Mouse (Mus musculus): ENCODE data around the gene Galnt11. TPM values are rescaled to one million over a fixed set of nuclear protein-coding genes. Genes with fewer than 3 reads are reported as not detected.
"Not testable (repeated sequence)": the region's sequence is repeated elsewhere in the genome, so short reads cannot be mapped to it uniquely, and the experiment has no call there.

The Galnt11 gene
- 1.8 TPM in 1 of 2 replicates, not detected in the other for polyA plus RNA-seq (2012; ENCODE audit: insufficient read depth, low replicate concordance)

GRCm38 (mm10) chr5:25221604-25222003 is at the start of gene Galnt11:
Galnt11 (plus strand) TSS chr5:25221904.
- peaks cover 12% of the 10 kb centered on the region for H3K27me3 ChIP-seq (replicated peaks)
- H3K9me3 ChIP-seq = no peaks in the 10 kb centered on the region
- peak within 1 kb of the TSS; percentile 94 for H3K4me3 ChIP-seq (replicated peaks)
- peaks cover 5% of the 10 kb centered on the region for H3K36me3 ChIP-seq (replicated peaks; ENCODE audit: low read length)
- TF ChIP-seq GATA1 (IDR thresholded peaks at IDR 0.05; ENCODE audit: borderline replicate concordance, low read length) (no peak), FLI1 (IDR thresholded peaks at IDR 0.05; ENCODE audit: low read length) (no peak)
- H3K4me1 ChIP-seq = peaks cover 11% of the 10 kb centered on the region; the same call in 1 of the 2 replicates

- not testable (repeated sequence) for H3K4me1 ChIP-seq; H3K36me3 ChIP-seq (replicated peaks; ENCODE audit: low read length); H3K27me3 ChIP-seq (replicated peaks); H3K4me3 ChIP-seq (replicated peaks)
- H3K9me3 ChIP-seq = peaks cover 27% of the 10 kb centered on the region
Observed at GRCm38 (mm10) chr5:25177937-25178336, 43.8 kb upstream of the Galnt11 start.

GRCm38 (mm10) chr5:25178543-25178942 is 43.2 kb upstream of the Galnt11 start:
- H3K4me1 ChIP-seq; H3K36me3 ChIP-seq (replicated peaks; ENCODE audit: low read length); H3K4me3 ChIP-seq (replicated peaks); H3K27me3 ChIP-seq (replicated peaks): not testable (repeated sequence)
- H3K9me3 ChIP-seq = peaks cover 21% of the 10 kb centered on the region

- H3K4me3 ChIP-seq (replicated peaks) = no peak overlapping the region
- peaks cover 7% of the 10 kb centered on the region for H3K27me3 ChIP-seq (replicated peaks)
- H3K36me3 ChIP-seq (replicated peaks; ENCODE audit: low read length) = no peaks in the 10 kb centered on the region
- peaks cover 13% of the 10 kb centered on the region for H3K9me3 ChIP-seq
- H3K4me1 ChIP-seq = no peaks in the 10 kb centered on the region
- no peak for TF ChIP-seq GATA1 (IDR thresholded peaks at IDR 0.05; ENCODE audit: borderline replicate concordance, low read length)
- no peak for TF ChIP-seq FLI1 (IDR thresholded peaks at IDR 0.05; ENCODE audit: low read length)
Observed at GRCm38 (mm10) chr5:25179284-25179683, 42.4 kb upstream of the Galnt11 start.

GRCm38 (mm10) chr5:25179936-25180488 is 41.7 kb upstream of the Galnt11 start:
- no peak for TF ChIP-seq FLI1 (IDR thresholded peaks at IDR 0.05; ENCODE audit: low read length)
- H3K4me3 ChIP-seq (replicated peaks) = peak overlapping the region; percentile 44
- H3K36me3 ChIP-seq (replicated peaks; ENCODE audit: low read length) = no peaks in the 10 kb centered on the region
- peaks cover 8% of the 10 kb centered on the region for H3K27me3 ChIP-seq (replicated peaks)
- peaks cover 10% of the 10 kb centered on the region for H3K9me3 ChIP-seq
- H3K4me1 ChIP-seq = no peaks in the 10 kb centered on the region

- Histone ChIP-seq H3K4me3 (replicated peaks) (no peak within 1 kb of the TSS), H3K9me3 (peaks cover 3% of the 10 kb centered on the region; the same call in 1 of the 2 replicates), H3K36me3 (replicated peaks; ENCODE audit: low read length) (no peaks in the 10 kb centered on the region), H3K27me3 (replicated peaks) (peaks cover 12% of the 10 kb centered on the region), H3K4me1 (no peaks in the 10 kb centered on the region)
- no peak for TF ChIP-seq FLI1 (IDR thresholded peaks at IDR 0.05; ENCODE audit: low read length)
- TF ChIP-seq GATA1 (IDR thresholded peaks at IDR 0.05; ENCODE audit: borderline replicate concordance, low read length) = no peak
Observed at GRCm38 (mm10) chr5:25181004-25181531, 40.6 kb upstream of the Galnt11 start, which contains the start of gene Galntl5. Galntl5 (plus strand) TSS chr5:25181460.

GRCm38 (mm10) chr5:25183595-25183994 is 38.1 kb upstream of the Galnt11 start:
- no peak for TF ChIP-seq FLI1 (IDR thresholded peaks at IDR 0.05; ENCODE audit: low read length)
- no peak for TF ChIP-seq GATA1 (IDR thresholded peaks at IDR 0.05; ENCODE audit: borderline replicate concordance, low read length)
- peaks cover 20% of the 10 kb centered on the region for H3K27me3 ChIP-seq (replicated peaks)
- H3K9me3 ChIP-seq = peaks cover 3% of the 10 kb centered on the region; the same call in 1 of the 2 replicates

GRCm38 (mm10) chr5:25184594-25184993 is 37.1 kb upstream of the Galnt11 start:
- TF ChIP-seq FLI1 (IDR thresholded peaks at IDR 0.05; ENCODE audit: low read length) (no peak), GATA1 (IDR thresholded peaks at IDR 0.05; ENCODE audit: borderline replicate concordance, low read length) (no peak)
- H3K4me3 ChIP-seq (replicated peaks) = no peak overlapping the region
- H3K36me3 ChIP-seq (replicated peaks; ENCODE audit: low read length) = no peaks in the 10 kb centered on the region
- peaks cover 21% of the 10 kb centered on the region for H3K27me3 ChIP-seq (replicated peaks)
- no peaks in the 10 kb centered on the region for H3K9me3 ChIP-seq
- no peaks in the 10 kb centered on the region for H3K4me1 ChIP-seq

More at GRCm38 (mm10) chr5:25183595-25183994, 38.1 kb upstream of the Galnt11 start:
- H3K36me3 ChIP-seq (replicated peaks; ENCODE audit: low read length) = no peaks in the 10 kb centered on the region
- H3K4me3 ChIP-seq (replicated peaks) = no peak overlapping the region
- H3K4me1 ChIP-seq = no peaks in the 10 kb centered on the region

- Histone ChIP-seq H3K27me3 (replicated peaks) (peaks cover 21% of the 10 kb centered on the region), H3K4me3 (replicated peaks) (no peak overlapping the region), H3K36me3 (replicated peaks; ENCODE audit: low read length) (no peaks in the 10 kb centered on the region), H3K9me3 (no peaks in the 10 kb centered on the region), H3K4me1 (no peaks in the 10 kb centered on the region)
- no peak for TF ChIP-seq GATA1 (IDR thresholded peaks at IDR 0.05; ENCODE audit: borderline replicate concordance, low read length)
- TF ChIP-seq FLI1 (IDR thresholded peaks at IDR 0.05; ENCODE audit: low read length) = no peak
Observed at GRCm38 (mm10) chr5:25187727-25188126, 34.0 kb upstream of the Galnt11 start.

- TF ChIP-seq FLI1 (IDR thresholded peaks at IDR 0.05; ENCODE audit: low read length) = no peak
- no peaks in the 10 kb centered on the region for H3K9me3 ChIP-seq
- no peaks in the 10 kb centered on the region for H3K4me1 ChIP-seq
- H3K4me3 ChIP-seq (replicated peaks) = no peak overlapping the region
- peaks cover 21% of the 10 kb centered on the region for H3K27me3 ChIP-seq (replicated peaks)
- no peaks in the 10 kb centered on the region for H3K36me3 ChIP-seq (replicated peaks; ENCODE audit: low read length)
Observed at GRCm38 (mm10) chr5:25188802-25189201, 32.9 kb upstream of the Galnt11 start.

- no peaks in the 10 kb centered on the region for H3K36me3 ChIP-seq (replicated peaks; ENCODE audit: low read length)
- no peaks in the 10 kb centered on the region for H3K9me3 ChIP-seq
- TF ChIP-seq FLI1 (IDR thresholded peaks at IDR 0.05; ENCODE audit: low read length) = no peak
- TF ChIP-seq GATA1 (IDR thresholded peaks at IDR 0.05; ENCODE audit: borderline replicate concordance, low read length) = no peak
- peaks cover 12% of the 10 kb centered on the region for H3K27me3 ChIP-seq (replicated peaks)
- no peaks in the 10 kb centered on the region for H3K4me1 ChIP-seq
- H3K4me3 ChIP-seq (replicated peaks) = no peak overlapping the region
Observed at GRCm38 (mm10) chr5:25190521-25190920, 31.2 kb upstream of the Galnt11 start.

Measured in megakaryocyte, embryonic 14.5 days (primary cell).